Mouse (Mus musculus) MEL (cell line): Measurements from ENCODE around the gene Nxph4.

ENCODE experiments used
- CTCF ChIP-seq, 3 experiments: IDR thresholded peaks in 2 of 3; conservative IDR thresholded peaks in 1 of 3; 2 replicates each; pipeline ENCODE4 v1.5.1; 2011 to 2012; ENCODE audit warnings: low read length in 3 of 3, low read depth in 2 of 3, mild to moderate bottlenecking in 2 of 3, improper control_type of control experiment in 1 of 3, inconsistent platforms in 1 of 3, mixed read lengths in 1 of 3, moderate library complexity in 1 of 3; ENCODE audit not compliant: control insufficient read depth in 1 of 3, insufficient read depth in 1 of 3, poor library complexity in 1 of 3, severe bottlenecking in 1 of 3
- EP300 ChIP-seq, 2 experiments: IDR thresholded peaks; 2 replicates each; pipeline ENCODE4 v1.6.1; 2011; ENCODE audit warnings: improper control_type of control experiment in 2 of 2, low read length in 2 of 2, low read depth in 1 of 2, mild to moderate bottlenecking in 1 of 2
- TAL1 ChIP-seq: IDR thresholded peaks from 2 replicates; pipeline ENCODE4 v1.6.1; 2012; ENCODE audit warnings: mild to moderate bottlenecking, inconsistent platforms, low read length, moderate library complexity, mixed read lengths

DNA sequence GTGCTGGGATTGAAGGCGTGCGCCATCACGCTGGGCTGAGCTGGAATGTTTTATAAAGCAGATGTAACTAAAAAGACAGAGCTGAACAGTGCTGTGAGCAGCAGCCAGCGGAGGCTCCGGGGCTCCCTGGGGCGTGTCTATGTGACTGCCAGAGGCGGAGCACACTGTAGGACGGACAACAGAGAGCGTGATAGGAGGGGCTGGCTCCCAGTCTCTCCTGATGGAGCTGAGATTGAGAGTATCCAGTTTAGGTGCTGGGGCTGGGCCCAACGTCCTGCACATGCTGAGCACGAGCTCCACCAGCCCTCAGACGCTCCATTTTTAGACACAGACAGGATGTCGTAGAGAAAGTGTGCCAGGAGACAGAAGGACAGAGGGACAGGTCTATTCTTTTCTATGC, 29.9 kb upstream of the Nxph4 start:
- no peak for TF ChIP-seq TAL1
- TF ChIP-seq CTCF (IDR thresholded peaks at IDR 0.05 in 2 of 3, conservative IDR thresholded peaks at IDR 0.05 in 1 of 3; ENCODE audit: control insufficient read depth in 1 of 3, insufficient read depth in 1 of 3, low read depth in 2 of 3, low read length in 3 of 3, poor library complexity in 1 of 3, severe bottlenecking in 1 of 3) = no peak
- TF ChIP-seq EP300 (IDR thresholded peaks at IDR 0.05; ENCODE audit: low read depth in 1 of 2, low read length in 2 of 2) = no peak
